Mouse (Mus musculus): Measurements from ENCODE around the gene Pnpla1.

DNA sequence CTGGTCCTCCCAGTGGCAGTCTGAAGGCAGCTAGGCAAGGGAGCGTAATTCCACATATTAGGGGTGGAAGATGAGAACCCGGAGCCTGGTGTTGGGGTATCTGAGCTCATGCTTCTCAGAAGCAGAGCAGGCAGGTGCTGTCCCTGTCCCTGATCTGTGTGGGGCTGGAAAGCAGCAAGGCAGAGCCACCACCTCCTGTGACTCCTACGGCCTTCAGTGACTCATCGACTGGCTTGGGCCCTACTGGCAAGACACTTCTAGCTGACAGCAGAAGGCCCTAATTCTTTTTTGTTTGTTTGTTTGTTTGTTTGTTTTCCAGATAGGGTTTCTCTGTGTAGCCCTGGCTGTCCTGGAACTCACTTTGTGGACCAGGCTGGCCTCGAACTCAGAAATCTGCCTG lies 7.7 kb upstream of the Pnpla1 start:
- TF ChIP-seq CTCF (IDR thresholded peaks at IDR 0.05; ENCODE audit: borderline replicate concordance, insufficient read depth, low read length) (no peak), POLR2A (IDR thresholded peaks at IDR 0.05; ENCODE audit: low read depth, low read length) (no peak)

All from embryonic fibroblast, embryonic 13.5 days (primary cell).